Mouse (Mus musculus) lung, adult 2 months (tissue): ENCODE measurements around the gene Gtf3c6.

Experiments
- CTCF ChIP-seq: fragments of 200-500 bp; IDR thresholded peaks from 2 replicates; pipeline ENCODE4 v1.5.1; 2011; ENCODE audit warnings: mild to moderate bottlenecking, low read length, control low read depth; ENCODE audit not compliant: insufficient read depth
- POLR2A ChIP-seq: fragments of 200-500 bp; IDR thresholded peaks from 2 replicates; pipeline ENCODE4 v1.6.1; 2011; ENCODE audit warnings: low read depth, mild to moderate bottlenecking, control low read depth, low read length, borderline replicate concordance; ENCODE audit errors: extremely low read depth

- TF ChIP-seq CTCF = no peak
- peak; percentile 74; the same call in 1 of the 2 replicates for TF ChIP-seq POLR2A
Measured at GRCm38 (mm10) chr10:40302140-40302985, 44.5 kb upstream of the Gtf3c6 start, which contains the start of gene Amd1.
